Mouse (Mus musculus): ENCODE results near the gene Tnrc6b.

GRCm38 (mm10) chr15:80741836-80742235, 30.7 kb downstream of the Tnrc6b start:
- TF ChIP-seq EP300 (IDR thresholded peaks at IDR 0.05; ENCODE audit: low read depth) (no peak), CTCF (IDR thresholded peaks at IDR 0.05; ENCODE audit: low read depth) (no peak)
